13 mouse cellular contexts compared by ENCODE assay signal in the genomic region with DNA sequence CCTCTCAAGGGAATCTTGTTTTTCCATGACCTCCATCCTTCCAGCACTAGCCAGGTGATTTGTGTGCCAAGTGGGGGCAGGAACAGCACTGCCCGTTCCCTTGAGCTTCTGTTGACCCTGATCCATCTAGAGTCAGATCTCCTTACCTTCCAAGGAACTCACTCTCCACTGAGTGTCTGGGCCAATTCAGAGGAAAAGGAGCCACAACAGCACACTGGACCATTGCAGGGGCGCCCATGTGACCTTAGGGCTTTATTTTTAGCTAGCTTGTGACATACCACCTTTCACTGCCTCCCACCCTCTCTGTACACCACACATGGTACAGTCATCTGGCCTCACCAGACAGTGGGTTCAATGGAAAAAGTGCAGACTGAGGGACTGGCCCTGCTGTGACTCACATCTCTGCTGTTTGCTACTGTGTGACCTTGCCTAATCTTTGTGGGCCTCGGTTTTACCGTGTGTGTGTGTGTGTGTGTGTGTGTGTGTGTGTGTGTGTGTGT.
A peak's percentile ranks its signal among the peaks of the same experiment; 100 is the strongest.
DNase-seq lines count a peak whose midpoint lies in the region; ATAC-seq and TF ChIP-seq lines count a peak whose summit lies in the region.
"Had no signal": no experiment of that assay in that cellular context is flagged by ENCODE, and none has a peak within 500 bp of the region (broad histone marks: within the 10 kb centered on the region; RNA-seq: fewer than 3 reads in every experiment).

No protein-coding gene starts in this region.

- ATAC-seq in kidney, postnatal 0 days (replicated peaks; ENCODE audit: low FRiP score, low read depth) = peak; percentile 23; the same call in 1 of the 2 replicates
- ATAC-seq in CD4-positive, CD25-positive, alpha-beta regulatory T cell, adult 4 months = peak; percentile 75
- ATAC-seq in megakaryocyte, adult 5-6 weeks (ENCODE audit: poor library complexity, severe bottlenecking) = peak; percentile 53
- ATAC-seq in hindbrain, embryonic 13.5 days (ENCODE audit: low FRiP score) = no peak

- H3K27ac ChIP-seq in kidney, postnatal 0 days = no peak overlapping the region; the same call in 1 of the 2 replicates
- H3K27ac ChIP-seq in forebrain, embryonic 10.5 days = no peak overlapping the region
- no peak overlapping the region for H3K27ac ChIP-seq in hindbrain, embryonic 13.5 days
- H3K27ac ChIP-seq: embryonic facial prominence, embryonic 12.5 days had no signal

- H3K9me3 ChIP-seq in kidney, postnatal 0 days (replicated peaks; ENCODE audit: low read length) = no peaks in the 10 kb centered on the region
- no peaks in the 10 kb centered on the region for H3K9me3 ChIP-seq in forebrain, embryonic 10.5 days
- H3K9me3 ChIP-seq in hindbrain, embryonic 13.5 days = no peaks in the 10 kb centered on the region
- H3K9me3 ChIP-seq: embryonic facial prominence, embryonic 12.5 days had no signal

- 58% methylated on average over 4 of the region's 4 CpGs for WGBS in kidney, postnatal 0 days
- 88% methylated on average over 4 of the region's 4 CpGs for WGBS in forebrain, embryonic 10.5 days
- WGBS in hindbrain, embryonic 13.5 days = 89% methylated on average over 4 of the region's 4 CpGs

- H3K4me2 ChIP-seq in kidney, postnatal 0 days (ENCODE audit: low read length) = no peak overlapping the region
- no peak overlapping the region for H3K4me2 ChIP-seq in hindbrain, embryonic 13.5 days
- H3K4me2 ChIP-seq: embryonic facial prominence, embryonic 12.5 days; lung, embryonic 14.5 days had no signal

- no peak for DNase-seq in kidney, postnatal 0 days (ENCODE audit: low spot score)
- no peak for DNase-seq in kidney, adult 9 months
- peak; percentile 74 for DNase-seq in adrenal gland, postnatal 10 days
- no peak for DNase-seq in forebrain, embryonic 10.5 days (ENCODE audit: extremely low spot score, low spot score)
- no peak for DNase-seq in layer of hippocampus, adult 8-10 months (ENCODE audit: low spot score in 2 of 2)
- DNase-seq: kidney, adult 2 months; layer of hippocampus, postnatal 36 days; lung, embryonic 14.5 days; spleen, adult 18-20 months had no signal

- no peak overlapping the region for H3K9ac ChIP-seq in kidney, postnatal 0 days (ENCODE audit: low read depth, low read length)
- H3K9ac ChIP-seq in hindbrain, embryonic 13.5 days = no peak overlapping the region
- H3K9ac ChIP-seq: embryonic facial prominence, embryonic 12.5 days; lung, embryonic 14.5 days had no signal

- H3K4me1 ChIP-seq in kidney, postnatal 0 days (replicated peaks; ENCODE audit: insufficient read depth, low read length) = peaks cover 14% of the 10 kb centered on the region
- peaks cover 18% of the 10 kb centered on the region for H3K4me1 ChIP-seq in forebrain, embryonic 10.5 days
- H3K4me1 ChIP-seq in hindbrain, embryonic 13.5 days (replicated peaks) = peaks cover 17% of the 10 kb centered on the region

- no peak overlapping the region for H3K4me3 ChIP-seq in kidney, postnatal 0 days (replicated peaks; ENCODE audit: low read depth, low read length)
- H3K4me3 ChIP-seq in forebrain, embryonic 10.5 days = no peak overlapping the region
- H3K4me3 ChIP-seq in hindbrain, embryonic 13.5 days = no peak overlapping the region
- H3K4me3 ChIP-seq: embryonic facial prominence, embryonic 12.5 days had no signal

- H3K27me3 ChIP-seq in kidney, postnatal 0 days (ENCODE audit: insufficient read depth, low read length) = no peaks in the 10 kb centered on the region
- H3K27me3 ChIP-seq in forebrain, embryonic 10.5 days (ENCODE audit: poor library complexity, severe bottlenecking) = no peaks in the 10 kb centered on the region
- H3K27me3 ChIP-seq in hindbrain, embryonic 13.5 days = no peaks in the 10 kb centered on the region
- H3K27me3 ChIP-seq: embryonic facial prominence, embryonic 12.5 days had no signal

- TF ChIP-seq CTCF in kidney, postnatal 0 days (IDR thresholded peaks at IDR 0.05; ENCODE audit: low read depth) = no peak

- H3K36me3 ChIP-seq in kidney, postnatal 0 days (ENCODE audit: insufficient read depth, low read length) = no peaks in the 10 kb centered on the region
- H3K36me3 ChIP-seq in forebrain, embryonic 10.5 days (replicated peaks) = no peaks in the 10 kb centered on the region
- H3K36me3 ChIP-seq in hindbrain, embryonic 13.5 days = no peaks in the 10 kb centered on the region
- H3K36me3 ChIP-seq: embryonic facial prominence, embryonic 12.5 days had no signal
